Mouse (Mus musculus): ENCODE measurements at regions not wholly inside any gene's neighbourhood (a gene's known extent, or its start where the extent isn't known, plus 50 kb on each side); places are given as distances from the start of the nearest gene placed in this dataset.

- TF ChIP-seq CTCF (IDR thresholded peaks at IDR 0.05; ENCODE audit: low read depth) (no peak), EP300 (IDR thresholded peaks at IDR 0.05; ENCODE audit: low read depth) (no peak)
- H3K36me3 ChIP-seq (replicated peaks; ENCODE audit: control insufficient read depth, insufficient read depth, low read length), result no peaks in the 10 kb centered on the region
- no peaks in the 10 kb centered on the region for H3K4me1 ChIP-seq (ENCODE audit: control insufficient read depth, insufficient read depth)
- H3K27me3 ChIP-seq (ENCODE audit: control insufficient read depth, insufficient read depth, low read length), result no peaks in the 10 kb centered on the region
- 70% methylated on average over 3 of the region's 3 CpGs for WGBS
- DNase-seq (ENCODE audit: low spot score), result no peak
- no peak for ATAC-seq (ENCODE audit: insufficient read depth, low read depth)
- H3K9ac ChIP-seq (replicated peaks; ENCODE audit: low read depth, low read length), result no peak overlapping the region
- no peaks in the 10 kb centered on the region for H3K9me3 ChIP-seq (replicated peaks; ENCODE audit: control insufficient read depth, low read length)
- H3K27ac ChIP-seq (ENCODE audit: low read depth), result no peak overlapping the region
- no peak overlapping the region for H3K4me2 ChIP-seq (ENCODE audit: low read depth, low read length)
- no peak overlapping the region for H3K4me3 ChIP-seq (ENCODE audit: low read depth, low read length)
These were observed 399.6 kb downstream of the Nbas start for GRCm38 (mm10) chr12:13668485-13669022.

GRCm38 (mm10) chr12:13639336-13639735, 370.4 kb downstream of the Nbas start:
- Histone ChIP-seq H3K27ac (ENCODE audit: low read depth) (no peak overlapping the region), H3K27me3 (ENCODE audit: control insufficient read depth, insufficient read depth, low read length) (no peaks in the 10 kb centered on the region), H3K9me3 (replicated peaks; ENCODE audit: control insufficient read depth, low read length) (no peaks in the 10 kb centered on the region), H3K4me2 (ENCODE audit: low read depth, low read length) (no peak overlapping the region), H3K4me1 (ENCODE audit: control insufficient read depth, insufficient read depth) (no peaks in the 10 kb centered on the region), H3K4me3 (ENCODE audit: low read depth, low read length) (no peak overlapping the region), H3K36me3 (replicated peaks; ENCODE audit: control insufficient read depth, insufficient read depth, low read length) (no peaks in the 10 kb centered on the region), H3K9ac (replicated peaks; ENCODE audit: low read depth, low read length) (no peak overlapping the region)
- TF ChIP-seq EP300 (IDR thresholded peaks at IDR 0.05; ENCODE audit: low read depth), result no peak
- TF ChIP-seq CTCF (IDR thresholded peaks at IDR 0.05; ENCODE audit: low read depth), result no peak
- peak; percentile 7 for DNase-seq (ENCODE audit: low spot score)
- no peak for ATAC-seq (ENCODE audit: insufficient read depth, low read depth)
- WGBS, result 58% methylated on average over 1 of the region's 1 CpGs

Measured in heart, postnatal 0 days (tissue).